Mouse (Mus musculus) midbrain, embryonic 14.5 days (tissue): Measurements from ENCODE around the gene Cyp46a1. TPM values are rescaled to one million over a fixed set of nuclear protein-coding genes. Genes with fewer than 3 reads are reported as not detected.

Source experiments
- ATAC-seq: fragments of 200-750 bp; cut with Nextera tagmentation; 2 replicates; pipeline ENCODE4 v1.8.0; 2017; ENCODE audit warnings: moderate number of reproducible peaks, moderate library complexity; ENCODE audit not compliant: low FRiP score, low TSS enrichment
- DNase-seq: peaks from one replicate; pipeline ENCODE4 v3.0.0-alpha.2; 2015
- H3K27ac ChIP-seq: fragments of 300-500 bp; sonication (generic); replicated peaks from 2 replicates; pipeline ENCODE4 v1.5.1; 2014; ENCODE audit warnings: mild to moderate bottlenecking, low read depth, low read length, moderate library complexity
- H3K27me3 ChIP-seq: fragments of 300-500 bp; sonication (generic); 2 replicates; pipeline ENCODE4 v1.6.1; 2014; ENCODE audit warnings: low read length, control low read depth, mixed read lengths; ENCODE audit not compliant: control insufficient read depth, insufficient read depth
- H3K36me3 ChIP-seq: fragments of 300-500 bp; sonication (generic); 2 replicates; pipeline ENCODE4 v1.6.1; 2014; ENCODE audit warnings: low read length, control low read depth; ENCODE audit not compliant: control insufficient read depth, insufficient read depth
- H3K4me1 ChIP-seq: fragments of 300-500 bp; sonication (generic); 2 replicates; pipeline ENCODE4 v1.6.1; 2014; ENCODE audit warnings: mild to moderate bottlenecking, antibody characterized with exemption, low read length, control low read depth; ENCODE audit not compliant: control insufficient read depth, insufficient read depth
- H3K4me2 ChIP-seq: fragments of 300-500 bp; sonication (generic); 2 replicates; pipeline ENCODE4 v1.6.1; 2014; ENCODE audit warnings: mild to moderate bottlenecking, low read length, moderate library complexity
- H3K4me3 ChIP-seq: fragments of 300-500 bp; sonication (generic); replicated peaks from 2 replicates; pipeline ENCODE4 v1.5.1; 2014; ENCODE audit warnings: low read depth, low read length
- H3K9ac ChIP-seq: fragments of 300-500 bp; sonication (generic); replicated peaks from 2 replicates; pipeline ENCODE4 v1.6.1; 2014; ENCODE audit warnings: mild to moderate bottlenecking, low read length, moderate library complexity
- H3K9me3 ChIP-seq: fragments of 300-500 bp; sonication (generic); 2 replicates; pipeline ENCODE4 v1.6.1; 2016; ENCODE audit warnings: low read length, control low read depth, mixed read lengths; ENCODE audit not compliant: control insufficient read depth
- WGBS: fragments of 180-500 bp; shearing (Covaris S2); extraction: QIAGEN DNeasy Blood & Tissue Kit; methylation state at CpG from one replicate; pipeline ENCODE4 v1.1.7; 2014; 5-methylcytosine and 5-hydroxymethylcytosine counted together
- polyA plus RNA-seq: library from polyadenylated mRNA; unstranded; fragments of >200 nt; fragmentation: Nextera tagmentation; extraction: Ambion mirVana; gene quantifications from 2 replicates; pipeline ENCODE4 v1.2.1, GENCODE M21; 2014

Cyp46a1 gene
- polyA plus RNA-seq, 1 experiment from 2014 or later: 12.4 TPM

- 78% methylated on average over 3 of the region's 3 CpGs for WGBS
- no peaks in the 10 kb centered on the region for H3K9me3 ChIP-seq
- H3K9ac ChIP-seq: no peak overlapping the region
- H3K27ac ChIP-seq: no peak overlapping the region
- ATAC-seq (no peak), DNase-seq (no peak)
- no peaks in the 10 kb centered on the region for H3K36me3 ChIP-seq
- H3K4me1 ChIP-seq: peaks cover 7% of the 10 kb centered on the region
- H3K4me2 ChIP-seq: no peak overlapping the region
- H3K27me3 ChIP-seq: no peaks in the 10 kb centered on the region
- H3K4me3 ChIP-seq: no peak overlapping the region
These were observed 39.6 kb upstream of the Cyp46a1 start for GRCm38 (mm10) chr12:108294620-108295019.

GRCm38 (mm10) chr12:108297033-108297432, 37.1 kb upstream of the Cyp46a1 start:
- H3K27me3 ChIP-seq: no peaks in the 10 kb centered on the region
- no peak overlapping the region for H3K4me3 ChIP-seq
- DNase-seq: no peak
- no peak overlapping the region for H3K9ac ChIP-seq
- 85% methylated on average over 6 of the region's 6 CpGs for WGBS
- H3K4me2 ChIP-seq: no peak overlapping the region
- no peak overlapping the region for H3K27ac ChIP-seq
- H3K4me1 ChIP-seq: peaks cover 7% of the 10 kb centered on the region
- ATAC-seq: no peak
- H3K36me3 ChIP-seq: no peaks in the 10 kb centered on the region
- no peaks in the 10 kb centered on the region for H3K9me3 ChIP-seq

- Histone ChIP-seq H3K4me2 (no peak overlapping the region), H3K9me3 (no peaks in the 10 kb centered on the region), H3K4me1 (no peaks in the 10 kb centered on the region), H3K27me3 (no peaks in the 10 kb centered on the region), H3K27ac (no peak overlapping the region), H3K9ac (no peak overlapping the region), H3K4me3 (no peak overlapping the region), H3K36me3 (no peaks in the 10 kb centered on the region)
- no peak for ATAC-seq
- no peak for DNase-seq
- 88% methylated on average over 6 of the region's 6 CpGs for WGBS
These were observed 33.2 kb upstream of the Cyp46a1 start for GRCm38 (mm10) chr12:108301006-108301405.

- ATAC-seq (no peak), DNase-seq (no peak)
- WGBS: 67% methylated on average over 6 of the region's 6 CpGs
- Histone ChIP-seq H3K9me3 (no peaks in the 10 kb centered on the region), H3K4me3 (no peak overlapping the region), H3K36me3 (no peaks in the 10 kb centered on the region), H3K27ac (no peak overlapping the region), H3K27me3 (no peaks in the 10 kb centered on the region), H3K4me2 (no peak overlapping the region), H3K4me1 (no peaks in the 10 kb centered on the region), H3K9ac (no peak overlapping the region)
These were observed 30.3 kb upstream of the Cyp46a1 start for GRCm38 (mm10) chr12:108303778-108304365.

- Histone ChIP-seq H3K9ac (no peak overlapping the region), H3K4me1 (no peaks in the 10 kb centered on the region), H3K27ac (no peak overlapping the region), H3K27me3 (no peaks in the 10 kb centered on the region), H3K36me3 (no peaks in the 10 kb centered on the region), H3K4me3 (no peak overlapping the region), H3K4me2 (no peak overlapping the region), H3K9me3 (no peaks in the 10 kb centered on the region)
- no peak for DNase-seq
- WGBS: 78% methylated on average over 8 of the region's 8 CpGs
- no peak for ATAC-seq
These were observed 29.0 kb upstream of the Cyp46a1 start for GRCm38 (mm10) chr12:108305172-108305571.

- peak; percentile 69 for ATAC-seq
- 3% methylated on average over 67 of the region's 67 CpGs for WGBS
- H3K4me1 ChIP-seq: 0 out of 2 replicates have a peak, but pooled peaks cover 3% of the 10 kb centered on the region
- no peaks in the 10 kb centered on the region for H3K36me3 ChIP-seq
- no peaks in the 10 kb centered on the region for H3K27me3 ChIP-seq
- peak within 1 kb of the TSS; percentile 75 for H3K9ac ChIP-seq
- peak within 1 kb of the TSS; percentile 99 for H3K4me2 ChIP-seq
- H3K27ac ChIP-seq: peak within 1 kb of the TSS; percentile 49; the same call in 1 of the 2 replicates
- peak within 1 kb of the TSS; percentile 54 for H3K4me3 ChIP-seq
- peak; percentile 79 for DNase-seq
- no peaks in the 10 kb centered on the region for H3K9me3 ChIP-seq
These were observed 28.1 kb upstream of the Cyp46a1 start, which contains the start of gene Hhipl1 for GRCm38 (mm10) chr12:108305812-108306794. TSS of gene Hhipl1 (plus strand) at chr12:108306270.

- ATAC-seq: no peak
- peak overlapping the region; percentile 99; the same call in 1 of the 2 replicates for H3K4me2 ChIP-seq
- no peaks in the 10 kb centered on the region for H3K27me3 ChIP-seq
- no peak overlapping the region for H3K27ac ChIP-seq
- WGBS: 25% methylated on average over 14 of the region's 14 CpGs
- H3K36me3 ChIP-seq: no peaks in the 10 kb centered on the region
- H3K4me3 ChIP-seq: no peak overlapping the region
- DNase-seq: peak; percentile 70
- H3K9me3 ChIP-seq: no peaks in the 10 kb centered on the region
- H3K4me1 ChIP-seq: 0 out of 2 replicates have a peak, but pooled peaks cover 3% of the 10 kb centered on the region
- H3K9ac ChIP-seq: no peak overlapping the region
These were observed 26.6 kb upstream of the Cyp46a1 start for GRCm38 (mm10) chr12:108307553-108307952.

GRCm38 (mm10) chr12:108308363-108308856, 25.8 kb upstream of the Cyp46a1 start:
- WGBS: 86% methylated on average over 16 of the region's 16 CpGs
- no peak overlapping the region for H3K27ac ChIP-seq

More at GRCm38 (mm10) chr12:108308363-108308856, 25.8 kb upstream of the Cyp46a1 start:
- Histone ChIP-seq H3K27me3 (no peaks in the 10 kb centered on the region), H3K4me3 (no peak overlapping the region), H3K9me3 (no peaks in the 10 kb centered on the region), H3K36me3 (no peaks in the 10 kb centered on the region), H3K4me1 (0 out of 2 replicates have a peak, but pooled peaks cover 3% of the 10 kb centered on the region), H3K4me2 (no peak overlapping the region), H3K9ac (no peak overlapping the region)
- ATAC-seq (no peak), DNase-seq (no peak)
